Mouse (Mus musculus): Measurements from ENCODE around the gene Saxo1. TPM values are rescaled to one million over a fixed set of nuclear protein-coding genes. Genes with fewer than 3 reads are reported as not detected.
A peak's percentile ranks its signal among the peaks of the same experiment; 100 is the strongest.

Gene Saxo1
- total and polyA plus RNA-seq, 3 experiments, result not detected

DNA sequence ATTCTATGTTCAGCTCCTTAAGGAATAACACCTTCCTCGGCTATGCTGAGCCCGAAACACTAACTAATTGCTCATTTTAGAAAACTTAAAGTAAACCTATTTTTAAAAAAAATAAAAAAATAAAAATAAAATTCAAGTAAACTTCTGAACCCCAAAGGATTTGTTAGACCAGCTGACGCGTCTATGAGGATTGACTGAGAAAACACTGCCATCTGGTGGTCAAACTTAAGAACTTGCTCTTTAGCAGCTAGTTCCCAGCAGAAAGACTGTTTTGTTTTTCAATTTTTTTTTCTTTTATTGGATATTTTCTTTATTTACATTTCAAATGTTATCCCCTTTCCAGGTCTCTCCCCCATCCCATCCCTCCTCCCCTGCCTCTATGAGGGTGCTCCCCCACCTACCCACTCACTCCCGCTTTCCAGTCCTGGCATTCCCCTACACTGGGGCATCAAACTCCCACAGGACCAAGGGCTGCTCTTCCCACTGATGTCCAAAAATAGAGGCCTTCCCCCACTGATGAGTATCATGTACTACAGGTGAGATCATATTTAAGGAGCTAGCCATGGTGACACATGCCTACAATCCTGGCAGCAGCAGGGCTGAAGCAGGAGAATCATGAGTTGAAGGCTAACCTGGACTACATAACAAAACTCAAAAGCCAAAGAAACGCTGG, 3.0 kb downstream of the Saxo1 start:
- DNase-seq (ENCODE audit: low spot score), result peak; percentile 36
- no peaks in the 10 kb centered on the region for H3K36me3 ChIP-seq (replicated peaks)
- H3K4me1 ChIP-seq (ENCODE audit: insufficient read depth, low read depth, low read length), result no peaks in the 10 kb centered on the region
- H3K9me3 ChIP-seq (replicated peaks), result no peaks in the 10 kb centered on the region
- no peak overlapping the region for H3K4me3 ChIP-seq (ENCODE audit: low read depth, low read length)
- ATAC-seq (ENCODE audit: extremely low read depth, insufficient number of reproducible peaks, low FRiP score, poor library complexity, severe bottlenecking), result no peak
- TF ChIP-seq GATA2 (IDR thresholded peaks at IDR 0.05; ENCODE audit: borderline replicate concordance, low read depth, low read length), result no peak
- 0 out of 2 replicates have a peak, but pooled peaks have one; percentile 10 for TF ChIP-seq CTCF (IDR thresholded peaks at IDR 0.05; ENCODE audit: low read depth, low read length)
- TF ChIP-seq GATA1 (IDR thresholded peaks at IDR 0.05; ENCODE audit: borderline replicate concordance, low read length), result no peak
- H3K27me3 ChIP-seq (ENCODE audit: insufficient read depth, low read length), result peaks cover 20% of the 10 kb centered on the region; the same call in 1 of the 2 replicates

DNA sequence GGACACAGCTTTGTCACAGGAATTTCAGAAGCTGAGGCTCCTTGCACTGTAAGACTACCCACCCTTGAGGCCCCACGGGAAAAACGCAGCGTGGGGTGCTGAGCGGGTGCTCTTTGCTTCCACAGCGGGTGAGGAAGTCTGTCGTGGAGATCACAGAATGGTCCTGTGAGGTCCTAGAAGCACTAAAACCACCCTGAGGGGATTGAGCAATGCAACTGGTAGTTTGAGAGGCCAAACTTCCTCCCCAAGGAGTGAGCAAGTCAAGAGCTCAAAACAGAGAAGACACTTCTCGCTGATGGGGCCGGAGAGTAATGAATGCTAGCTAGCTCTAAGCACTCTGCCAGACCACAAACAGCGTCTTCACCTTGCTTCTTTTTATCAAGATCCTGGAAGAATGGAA, 9.8 kb downstream of the Saxo1 start:
- Histone ChIP-seq H3K4me1 (ENCODE audit: insufficient read depth, low read depth, low read length) (no peaks in the 10 kb centered on the region), H3K9me3 (replicated peaks) (no peaks in the 10 kb centered on the region), H3K4me3 (ENCODE audit: low read depth, low read length) (no peak overlapping the region), H3K27me3 (ENCODE audit: insufficient read depth, low read length) (peaks cover 15% of the 10 kb centered on the region; the same call in 1 of the 2 replicates), H3K36me3 (replicated peaks) (no peaks in the 10 kb centered on the region)
- ATAC-seq (ENCODE audit: extremely low read depth, insufficient number of reproducible peaks, low FRiP score, poor library complexity, severe bottlenecking) (no peak), DNase-seq (ENCODE audit: low spot score) (no peak)
- no peak for TF ChIP-seq TAL1 (conservative IDR thresholded peaks at IDR 0.05; ENCODE audit: low read depth, low read length)
- TF ChIP-seq CTCF (IDR thresholded peaks at IDR 0.05; ENCODE audit: low read depth, low read length), result no peak
- TF ChIP-seq GATA1 (IDR thresholded peaks at IDR 0.05; ENCODE audit: borderline replicate concordance, low read length), result no peak
- no peak for TF ChIP-seq GATA2 (IDR thresholded peaks at IDR 0.05; ENCODE audit: borderline replicate concordance, low read depth, low read length)
- no peak for TF ChIP-seq POLR2AphosphoS5 (IDR thresholded peaks at IDR 0.05; ENCODE audit: insufficient replicate concordance, low read depth, low read length)

DNA sequence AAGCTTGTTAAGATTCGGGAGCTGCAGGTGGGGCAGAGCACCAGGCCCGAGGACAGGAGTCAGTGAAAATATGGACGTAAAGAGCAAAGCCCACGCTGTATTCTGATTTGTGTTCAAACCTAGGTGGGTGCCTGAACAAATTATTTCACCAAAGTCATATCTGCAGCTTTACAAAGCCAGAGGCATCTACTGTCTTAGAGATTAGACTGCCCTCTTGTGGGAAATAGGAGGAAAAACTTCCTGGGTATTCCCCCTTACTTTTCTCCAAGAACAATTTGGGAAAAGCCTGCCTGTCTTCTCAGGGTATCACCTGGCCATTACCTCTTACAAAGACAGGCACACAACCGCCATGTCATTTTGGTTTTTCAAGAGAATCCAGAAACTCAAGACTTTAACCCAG, 12.5 kb downstream of the Saxo1 start:
- Histone ChIP-seq H3K9me3 (replicated peaks) (no peaks in the 10 kb centered on the region), H3K27me3 (ENCODE audit: insufficient read depth, low read length) (0 out of 2 replicates have a peak, but pooled peaks cover 6% of the 10 kb centered on the region), H3K4me3 (ENCODE audit: low read depth, low read length) (no peak overlapping the region), H3K4me1 (ENCODE audit: insufficient read depth, low read depth, low read length) (no peaks in the 10 kb centered on the region), H3K36me3 (replicated peaks) (no peaks in the 10 kb centered on the region)
- ATAC-seq (ENCODE audit: extremely low read depth, insufficient number of reproducible peaks, low FRiP score, poor library complexity, severe bottlenecking) (no peak), DNase-seq (ENCODE audit: low spot score) (no peak)
- no peak for TF ChIP-seq GATA2 (IDR thresholded peaks at IDR 0.05; ENCODE audit: borderline replicate concordance, low read depth, low read length)

DNA sequence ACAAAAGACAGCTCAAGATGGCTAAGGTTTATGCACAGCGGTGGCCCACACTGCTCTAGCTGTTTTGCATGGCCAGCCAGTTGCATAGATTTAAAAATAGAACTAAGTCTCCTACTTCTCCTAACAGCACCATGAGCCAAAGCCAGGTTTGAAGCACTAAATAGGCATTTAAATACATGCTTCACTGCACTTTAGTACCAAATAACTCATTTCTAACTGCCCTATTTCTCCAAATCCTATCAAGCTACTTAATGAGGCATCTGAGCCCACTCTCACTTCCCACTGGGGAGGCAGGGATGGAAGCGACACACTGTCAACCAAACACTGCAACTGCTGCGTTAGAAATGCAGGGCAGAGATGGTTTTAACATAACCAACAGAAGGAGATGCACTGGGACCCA, 14.1 kb downstream of the Saxo1 start:
- TF ChIP-seq GATA2 (IDR thresholded peaks at IDR 0.05; ENCODE audit: borderline replicate concordance, low read depth, low read length) (no peak), CTCF (IDR thresholded peaks at IDR 0.05; ENCODE audit: low read depth, low read length) (no peak), TAL1 (conservative IDR thresholded peaks at IDR 0.05; ENCODE audit: low read depth, low read length) (no peak), GATA1 (IDR thresholded peaks at IDR 0.05; ENCODE audit: borderline replicate concordance, low read length) (no peak), POLR2AphosphoS5 (IDR thresholded peaks at IDR 0.05; ENCODE audit: insufficient replicate concordance, low read depth, low read length) (no peak)
- Histone ChIP-seq H3K36me3 (replicated peaks) (no peaks in the 10 kb centered on the region), H3K4me1 (ENCODE audit: insufficient read depth, low read depth, low read length) (no peaks in the 10 kb centered on the region), H3K9me3 (replicated peaks) (no peaks in the 10 kb centered on the region), H3K27me3 (ENCODE audit: insufficient read depth, low read length) (0 out of 2 replicates have a peak, but pooled peaks cover 6% of the 10 kb centered on the region), H3K4me3 (ENCODE audit: low read depth, low read length) (no peak overlapping the region)
- no peak for DNase-seq (ENCODE audit: low spot score)
- no peak for ATAC-seq (ENCODE audit: extremely low read depth, insufficient number of reproducible peaks, low FRiP score, poor library complexity, severe bottlenecking)

DNA sequence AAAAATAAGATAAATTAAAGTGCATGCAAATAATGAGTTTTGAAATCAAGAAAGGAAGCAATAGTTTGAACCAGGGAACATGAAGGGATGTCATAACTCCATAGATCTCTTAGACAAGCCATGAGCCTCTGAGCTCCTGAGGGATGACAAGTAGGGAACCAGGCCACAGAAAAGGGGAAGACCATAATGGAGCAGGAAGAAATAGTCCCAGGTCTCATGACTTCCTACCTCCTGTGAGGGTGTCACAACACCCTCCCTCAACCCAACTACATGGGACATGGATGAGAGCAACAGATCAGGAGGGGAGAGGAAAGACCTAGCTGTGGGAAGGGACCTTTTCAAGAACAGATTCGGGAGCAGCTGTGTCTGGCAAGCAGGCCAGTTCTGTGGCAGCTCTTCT, 16.6 kb downstream of the Saxo1 start:
- Histone ChIP-seq H3K4me1 (ENCODE audit: insufficient read depth, low read depth, low read length) (no peaks in the 10 kb centered on the region), H3K4me3 (ENCODE audit: low read depth, low read length) (no peak overlapping the region), H3K36me3 (replicated peaks) (no peaks in the 10 kb centered on the region), H3K27me3 (ENCODE audit: insufficient read depth, low read length) (0 out of 2 replicates have a peak, but pooled peaks cover 2% of the 10 kb centered on the region), H3K9me3 (replicated peaks) (no peaks in the 10 kb centered on the region)
- ATAC-seq (ENCODE audit: extremely low read depth, insufficient number of reproducible peaks, low FRiP score, poor library complexity, severe bottlenecking) (no peak), DNase-seq (ENCODE audit: low spot score) (no peak)
- no peak for TF ChIP-seq POLR2AphosphoS5 (IDR thresholded peaks at IDR 0.05; ENCODE audit: insufficient replicate concordance, low read depth, low read length)
- TF ChIP-seq GATA1 (IDR thresholded peaks at IDR 0.05; ENCODE audit: borderline replicate concordance, low read length), result no peak
- no peak for TF ChIP-seq TAL1 (conservative IDR thresholded peaks at IDR 0.05; ENCODE audit: low read depth, low read length)
- no peak for TF ChIP-seq GATA2 (IDR thresholded peaks at IDR 0.05; ENCODE audit: borderline replicate concordance, low read depth, low read length)
- TF ChIP-seq CTCF (IDR thresholded peaks at IDR 0.05; ENCODE audit: low read depth, low read length), result no peak

DNA sequence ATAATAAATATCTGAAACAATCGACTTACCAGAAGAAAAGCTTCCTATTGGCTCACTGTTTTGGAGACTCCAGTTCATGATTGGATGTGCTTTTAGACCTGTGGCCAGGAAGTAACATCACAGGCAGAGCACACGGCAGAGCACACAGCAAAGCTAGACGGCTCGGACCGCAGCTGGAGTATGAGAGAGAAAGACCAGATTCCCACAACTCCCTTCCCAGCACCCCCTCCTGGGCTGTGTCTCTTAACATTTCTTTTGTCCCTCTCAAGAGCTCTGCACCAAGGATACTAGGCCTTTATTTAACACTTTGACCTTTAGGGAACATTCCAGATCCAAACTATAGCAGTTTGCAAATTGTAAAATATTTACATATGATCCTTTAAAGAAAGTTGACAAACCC, 19.2 kb downstream of the Saxo1 start:
- ATAC-seq (ENCODE audit: extremely low read depth, insufficient number of reproducible peaks, low FRiP score, poor library complexity, severe bottlenecking) (no peak), DNase-seq (ENCODE audit: low spot score) (no peak)
- no peaks in the 10 kb centered on the region for H3K4me1 ChIP-seq (ENCODE audit: insufficient read depth, low read depth, low read length)
- peaks cover 5% of the 10 kb centered on the region; the same call in 1 of the 2 replicates for H3K27me3 ChIP-seq (ENCODE audit: insufficient read depth, low read length)
- H3K36me3 ChIP-seq (replicated peaks), result no peaks in the 10 kb centered on the region
- H3K4me3 ChIP-seq (ENCODE audit: low read depth, low read length), result no peak overlapping the region
- no peaks in the 10 kb centered on the region for H3K9me3 ChIP-seq (replicated peaks)
- no peak for TF ChIP-seq TAL1 (conservative IDR thresholded peaks at IDR 0.05; ENCODE audit: low read depth, low read length)
- no peak for TF ChIP-seq GATA1 (IDR thresholded peaks at IDR 0.05; ENCODE audit: borderline replicate concordance, low read length)
- TF ChIP-seq POLR2AphosphoS5 (IDR thresholded peaks at IDR 0.05; ENCODE audit: insufficient replicate concordance, low read depth, low read length), result no peak
- no peak for TF ChIP-seq CTCF (IDR thresholded peaks at IDR 0.05; ENCODE audit: low read depth, low read length)
- TF ChIP-seq GATA2 (IDR thresholded peaks at IDR 0.05; ENCODE audit: borderline replicate concordance, low read depth, low read length), result no peak

Data from G1E (cell line).